Mouse (Mus musculus) liver (tissue): ENCODE results near the gene Mrps26.
A peak's percentile ranks its signal among the peaks of the same experiment; 100 is the strongest.
"Not testable (repeated sequence)": the region's sequence is repeated elsewhere in the genome, so short reads cannot be mapped to it uniquely, and the experiment has no call there.

ENCODE experiments used
- DNase-seq: peaks from one replicate; pipeline ENCODE4 v3.0.0-alpha.2; 2020; ENCODE audit warnings: mixed read lengths

The Mrps26 gene

GRCm38 (mm10) chr2:130576564-130576963, 13.0 kb downstream of the Mrps26 start:
- DNase-seq: not testable (repeated sequence)

- DNase-seq: no peak
Observed at GRCm38 (mm10) chr2:130577021-130577420, 13.5 kb downstream of the Mrps26 start.

GRCm38 (mm10) chr2:130577632-130578031, 14.1 kb downstream of the Mrps26 start:
- DNase-seq: peak; percentile 51

- peak; percentile 63 for DNase-seq
Observed at GRCm38 (mm10) chr2:130578148-130578547, 14.6 kb downstream of the Mrps26 start.

- no peak for DNase-seq
Observed at GRCm38 (mm10) chr2:130579791-130580190, 16.2 kb downstream of the Mrps26 start.

GRCm38 (mm10) chr2:130581201-130581600, 17.7 kb downstream of the Mrps26 start:
- no peak for DNase-seq

GRCm38 (mm10) chr2:130582552-130582951, 19.0 kb downstream of the Mrps26 start, which contains the start of gene Avp:
Gene Avp (minus strand): TSS chr2:130582554.
- DNase-seq: no peak

- no peak for DNase-seq
Observed at GRCm38 (mm10) chr2:130583902-130584560, 20.5 kb downstream of the Mrps26 start.

- DNase-seq: no peak
Observed at GRCm38 (mm10) chr2:130586016-130586415, 22.5 kb downstream of the Mrps26 start.

GRCm38 (mm10) chr2:130588373-130588772, 24.8 kb downstream of the Mrps26 start:
- DNase-seq: no peak

- no peak for DNase-seq
Observed at GRCm38 (mm10) chr2:130589157-130589556, 25.6 kb downstream of the Mrps26 start.

GRCm38 (mm10) chr2:130589761-130590160, 26.2 kb downstream of the Mrps26 start:
- no peak for DNase-seq

GRCm38 (mm10) chr2:130591016-130591415, 27.5 kb downstream of the Mrps26 start:
- no peak for DNase-seq

GRCm38 (mm10) chr2:130595596-130595995, 32.1 kb downstream of the Mrps26 start:
- no peak for DNase-seq

- DNase-seq: no peak
Observed at GRCm38 (mm10) chr2:130597601-130598010, 34.1 kb downstream of the Mrps26 start.

GRCm38 (mm10) chr2:130598399-130598798, 34.9 kb downstream of the Mrps26 start:
- no peak for DNase-seq

- no peak for DNase-seq
Observed at GRCm38 (mm10) chr2:130602195-130602594, 38.7 kb downstream of the Mrps26 start.

GRCm38 (mm10) chr2:130613091-130613490, 49.5 kb downstream of the Mrps26 start:
- DNase-seq: peak; percentile 35
